Mouse (Mus musculus) 416B (cell line): Measurements from ENCODE around the gene Ildr2.

ENCODE experiments used
- DNase-seq: peaks from one replicate; pipeline ENCODE4 v3.0.0; 2011; ENCODE audit warnings: low read depth

Gene Ildr2

GRCm38 (mm10) chr1:166253898-166254894, at the start of gene Ildr2:
TSS of gene Ildr2 (plus strand) at chr1:166254139.
- peak; percentile 75 for DNase-seq

- no peak for DNase-seq
These were observed 49.8 kb upstream of the Ildr2 start for GRCm38 (mm10) chr1:166204171-166204570.

- no peak for DNase-seq
These were observed 48.8 kb upstream of the Ildr2 start for GRCm38 (mm10) chr1:166205159-166205558.

- peak; percentile 11 for DNase-seq
These were observed 44.6 kb upstream of the Ildr2 start for GRCm38 (mm10) chr1:166209371-166209770.

- peak; percentile 76 for DNase-seq
These were observed 39.8 kb upstream of the Ildr2 start for GRCm38 (mm10) chr1:166214181-166214580.

- no peak for DNase-seq
These were observed 15.5 kb upstream of the Ildr2 start, which contains the start of gene Mael for GRCm38 (mm10) chr1:166238315-166238969. TSS of gene Mael (minus strand) at chr1:166238747.

- DNase-seq, result peak; percentile 28
These were observed 9.7 kb upstream of the Ildr2 start for GRCm38 (mm10) chr1:166244285-166244684.

GRCm38 (mm10) chr1:166255091-166255490, 1.2 kb downstream of the Ildr2 start:
- no peak for DNase-seq

GRCm38 (mm10) chr1:166255651-166256050, 1.7 kb downstream of the Ildr2 start:
- peak; percentile 28 for DNase-seq

GRCm38 (mm10) chr1:166256302-166256701, 2.4 kb downstream of the Ildr2 start:
- no peak for DNase-seq

- no peak for DNase-seq
These were observed 3.0 kb downstream of the Ildr2 start for GRCm38 (mm10) chr1:166256898-166257297.

GRCm38 (mm10) chr1:166259526-166259925, 5.6 kb downstream of the Ildr2 start:
- DNase-seq, result peak; percentile 46

GRCm38 (mm10) chr1:166266001-166266705, 12.2 kb downstream of the Ildr2 start:
- DNase-seq, result peak; percentile 76

- peak; percentile 100 for DNase-seq
These were observed 13.0 kb downstream of the Ildr2 start for GRCm38 (mm10) chr1:166266918-166267317.

GRCm38 (mm10) chr1:166268218-166268617, 14.3 kb downstream of the Ildr2 start:
- DNase-seq, result peak; percentile 28

- DNase-seq, result no peak
These were observed 24.8 kb downstream of the Ildr2 start for GRCm38 (mm10) chr1:166278786-166279185.

- DNase-seq, result no peak
These were observed 25.8 kb downstream of the Ildr2 start for GRCm38 (mm10) chr1:166279580-166280206.

- no peak for DNase-seq
These were observed 26.6 kb downstream of the Ildr2 start for GRCm38 (mm10) chr1:166280566-166280965.

GRCm38 (mm10) chr1:166281287-166281686, 27.3 kb downstream of the Ildr2 start:
- DNase-seq, result peak; percentile 38

- no peak for DNase-seq
These were observed 27.9 kb downstream of the Ildr2 start for GRCm38 (mm10) chr1:166281836-166282235.

GRCm38 (mm10) chr1:166282597-166283210, 28.8 kb downstream of the Ildr2 start:
- DNase-seq, result no peak
